Mouse (Mus musculus): ENCODE data around the gene Def6. TPM values are rescaled to one million over a fixed set of nuclear protein-coding genes. Genes with fewer than 3 reads are reported as not detected.

Gene Def6
- total RNA-seq, 2 experiments from 2014 or later = 2.4 to 2.6 TPM

DNA sequence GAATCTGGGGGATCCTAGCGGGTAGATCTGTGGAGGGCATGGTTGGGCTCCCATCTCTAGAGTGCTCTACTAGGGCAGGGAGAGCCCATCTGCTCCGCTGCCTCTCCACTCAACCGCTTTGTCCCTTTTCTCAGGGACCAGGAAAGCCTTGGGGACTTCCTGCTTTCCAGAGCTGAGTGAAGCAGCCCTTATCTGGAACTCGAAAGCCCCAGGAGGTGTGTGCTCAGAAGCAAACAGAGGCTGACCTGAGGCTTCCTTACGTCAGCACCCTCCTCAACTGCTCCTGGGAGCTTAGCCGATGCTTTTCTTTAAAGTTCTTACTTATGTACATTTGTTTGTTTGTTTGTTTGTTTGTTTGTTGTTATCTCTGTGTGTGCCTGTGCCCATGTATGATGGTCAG, 65.3 kb downstream of the Def6 start:
- H3K4me3 ChIP-seq = no peak overlapping the region
- no peak for TF ChIP-seq CTCF (conservative IDR thresholded peaks at IDR 0.05)
- no peak for DNase-seq (ENCODE audit: low spot score in 2 of 2)
- no peak overlapping the region for H3K27ac ChIP-seq

DNA sequence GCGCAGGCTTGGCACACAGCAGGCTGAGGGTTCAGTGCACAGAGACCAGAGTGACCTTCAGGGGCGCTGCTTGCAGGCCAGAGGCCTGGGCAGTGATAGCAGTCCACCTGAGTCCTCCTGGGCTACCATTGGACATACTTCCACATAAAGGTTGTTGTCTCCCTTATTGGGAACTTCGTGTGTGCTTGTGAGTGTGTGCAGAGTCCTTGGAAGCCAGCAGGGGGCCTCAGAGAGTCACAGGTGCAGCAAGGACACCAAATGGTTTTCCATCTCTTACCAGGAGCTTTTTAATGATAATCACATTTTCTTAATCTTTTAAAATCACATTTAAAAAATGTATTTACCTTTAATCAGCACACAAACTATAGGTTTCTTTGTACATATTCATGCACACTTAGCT, 67.2 kb downstream of the Def6 start:
- Histone ChIP-seq H3K27ac (no peak overlapping the region), H3K4me3 (no peak overlapping the region)
- no peak for DNase-seq (ENCODE audit: low spot score in 2 of 2)
- TF ChIP-seq CTCF (conservative IDR thresholded peaks at IDR 0.05) = peak; percentile 74

DNA sequence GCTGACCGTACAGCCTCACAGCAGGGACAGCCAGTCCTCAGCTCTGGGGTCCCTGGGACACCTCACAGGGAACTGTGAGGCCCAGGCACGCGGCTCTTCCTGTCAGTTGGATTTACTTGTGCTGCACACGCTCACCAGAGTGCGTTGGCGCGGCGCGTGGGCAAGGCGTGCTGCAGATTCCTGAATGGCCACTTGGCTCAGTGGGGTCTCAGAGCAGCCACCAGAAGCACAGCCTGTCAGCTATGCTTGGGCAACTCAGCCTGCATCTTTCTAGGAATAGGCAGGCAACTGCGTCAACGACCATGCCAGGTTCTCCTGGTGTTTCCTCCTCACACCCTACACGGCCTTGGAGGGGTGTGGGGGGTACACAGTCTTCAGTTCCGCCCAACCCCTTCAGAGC, 69.6 kb downstream of the Def6 start:
- Histone ChIP-seq H3K27ac (no peak overlapping the region), H3K4me3 (no peak overlapping the region)
- peak; percentile 25 for TF ChIP-seq CTCF (conservative IDR thresholded peaks at IDR 0.05)
- DNase-seq (ENCODE audit: low spot score in 2 of 2) = no peak

DNA sequence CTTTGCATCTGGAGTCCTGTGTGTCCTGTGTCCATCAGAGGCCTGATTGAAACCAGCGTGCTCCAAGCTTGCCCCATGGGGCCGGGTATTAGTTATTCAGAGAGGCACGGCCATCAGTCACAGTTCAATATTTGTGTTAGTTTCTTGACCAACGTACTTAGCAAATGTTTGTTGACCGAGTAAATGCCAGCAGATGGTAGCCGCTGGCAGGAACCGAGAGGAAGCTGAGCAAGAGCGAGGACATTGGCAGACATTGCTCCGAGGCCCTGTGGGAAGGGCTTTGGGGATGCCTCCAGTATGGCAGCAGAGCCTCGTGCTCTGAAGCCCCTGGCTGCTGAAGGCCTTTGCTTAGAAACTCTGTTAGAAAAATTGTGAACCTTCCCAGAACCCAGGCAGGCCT, 70.1 kb downstream of the Def6 start:
- TF ChIP-seq CTCF (conservative IDR thresholded peaks at IDR 0.05) = no peak
- Histone ChIP-seq H3K4me3 (no peak overlapping the region), H3K27ac (no peak overlapping the region)
- DNase-seq (ENCODE audit: low spot score in 2 of 2) = no peak

DNA sequence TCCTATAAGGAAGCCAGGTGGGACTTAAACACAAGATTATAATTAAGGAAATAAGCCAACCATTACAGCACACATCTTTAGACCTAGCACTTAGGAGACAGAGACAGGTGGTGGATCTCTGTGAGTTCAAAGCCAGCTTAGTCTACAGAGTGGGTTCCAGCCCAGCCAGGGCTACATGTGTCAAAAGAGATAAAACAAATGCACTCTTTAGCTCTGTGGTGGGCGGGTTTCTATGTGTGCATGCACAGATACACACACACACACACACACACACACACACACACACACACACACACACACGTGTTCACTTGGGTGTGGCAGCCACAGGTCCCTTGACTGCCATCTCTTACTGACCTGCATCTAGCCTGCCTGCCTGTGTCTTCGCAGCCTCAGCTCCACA, 70.6 kb downstream of the Def6 start:
- H3K4me3 ChIP-seq = no peak overlapping the region
- no peak for DNase-seq (ENCODE audit: low spot score in 2 of 2)
- TF ChIP-seq CTCF (conservative IDR thresholded peaks at IDR 0.05) = no peak
- no peak overlapping the region for H3K27ac ChIP-seq

Other genes with a start within 250 kb of the Def6 start
- gene Tcp11, start 127.1 kb upstream of the Def6 start, total RNA-seq (2021) = under 1 TPM; 0.74 to 0.84 TPM
- gene Scube3, start 65.6 kb upstream of the Def6 start, total RNA-seq (2021) = 1 to 10 TPM; 1.1 TPM
- gene Zfp523, start 30.6 kb upstream of the Def6 start, total RNA-seq (2021) = 100 to 1,000 TPM; 104 to 106 TPM
- 10 to 100 TPM; 22.1 to 23.0 TPM for gene Ppard, start 24.9 kb downstream of the Def6 start, total RNA-seq (2021)
- gene Fance, start 105.7 kb downstream of the Def6 start, total RNA-seq (2021) = 10 to 100 TPM; 30.3 to 34.9 TPM
- 100 to 1,000 TPM; 345 to 350 TPM for gene Rpl10a, start 120.7 kb downstream of the Def6 start, total RNA-seq (2021)
- 1 to 10 TPM; 3.0 to 3.2 TPM for gene Tead3, start 143.0 kb downstream of the Def6 start, total RNA-seq (2021)
- gene Tulp1, start 157.4 kb downstream of the Def6 start, total RNA-seq (2021) = not detected